Mouse (Mus musculus) liver, postnatal 0 days (tissue): ENCODE measurements at regions not wholly inside any gene's neighbourhood (a gene's known extent, or its start where the extent isn't known, plus 50 kb on each side); places are given as distances from the start of the nearest gene placed in this dataset.

Source experiments
- ATAC-seq: fragments of 200-750 bp; cut with Nextera tagmentation; 2 replicates; pipeline ENCODE4 v1.8.0; 2017; ENCODE audit warnings: mild to moderate bottlenecking, moderate library complexity
- DNase-seq: peaks from one replicate; pipeline ENCODE4 v3.0.0-alpha.2; 2016
- H3K27ac ChIP-seq: fragments of 300-500 bp; sonication (generic); 2 replicates; pipeline ENCODE4 v1.5.1; 2014; ENCODE audit warnings: antibody characterized with exemption, moderate library complexity, mild to moderate bottlenecking, low read depth
- H3K27me3 ChIP-seq: fragments of 300-500 bp; sonication (generic); 2 replicates; pipeline ENCODE4 v1.6.1; 2014; ENCODE audit warnings: low read length, control low read depth, mixed read lengths; ENCODE audit not compliant: insufficient read depth
- H3K36me3 ChIP-seq: fragments of 300-500 bp; sonication (generic); replicated peaks from 2 replicates; pipeline ENCODE4 v1.6.1; 2014; ENCODE audit warnings: mild to moderate bottlenecking, control low read depth, low read length, moderate library complexity, mixed read lengths; ENCODE audit not compliant: insufficient read depth
- H3K4me1 ChIP-seq: fragments of 300-500 bp; sonication (generic); 2 replicates; pipeline ENCODE4 v1.6.1; 2014; ENCODE audit warnings: antibody characterized with exemption, mild to moderate bottlenecking, control low read depth; ENCODE audit not compliant: insufficient read depth
- H3K4me2 ChIP-seq: fragments of 300-500 bp; sonication (generic); 2 replicates; pipeline ENCODE4 v1.6.1; 2014; ENCODE audit warnings: low read depth, mild to moderate bottlenecking, low read length, moderate library complexity, mixed read lengths
- H3K4me3 ChIP-seq: fragments of 300-500 bp; sonication (generic); 2 replicates; pipeline ENCODE4 v1.5.1; 2014; ENCODE audit warnings: low read depth, low read length
- H3K9ac ChIP-seq: fragments of 300-500 bp; sonication (generic); replicated peaks from 2 replicates; pipeline ENCODE4 v1.6.1; 2014; ENCODE audit warnings: mild to moderate bottlenecking, moderate library complexity
- H3K9me3 ChIP-seq: fragments of 300-500 bp; sonication (generic); 2 replicates; pipeline ENCODE4 v1.6.1; 2016; ENCODE audit warnings: mild to moderate bottlenecking, control low read depth, low read length, mixed read lengths
- CTCF ChIP-seq: sonication (generic); IDR thresholded peaks from 2 replicates; pipeline ENCODE4 v1.5.1; 2016; ENCODE audit warnings: antibody characterized with exemption, low read depth
- EP300 ChIP-seq: IDR thresholded peaks from 2 replicates; pipeline ENCODE4 v1.6.1; 2016; ENCODE audit warnings: antibody characterized with exemption, low read depth, mild to moderate bottlenecking

DNA sequence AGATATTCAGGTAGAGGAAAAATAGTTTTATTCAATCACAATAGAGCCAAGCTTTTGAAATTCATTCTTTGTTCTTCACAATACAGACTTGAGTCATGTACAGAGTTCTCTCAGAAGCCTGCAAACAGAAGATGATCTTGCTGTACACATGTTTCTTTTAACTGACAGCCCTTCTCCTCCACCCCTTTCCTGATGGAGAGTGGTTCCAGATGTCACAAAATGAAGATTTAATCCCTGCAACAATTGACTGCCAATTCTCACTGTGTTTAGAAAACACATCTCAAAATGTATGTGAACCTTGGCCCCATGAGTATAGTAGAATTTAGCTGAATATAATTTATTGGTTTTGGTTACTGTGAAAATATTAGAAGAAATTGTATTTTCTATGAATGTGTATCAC is 596.6 kb upstream of the Ncam2 start:
- Histone ChIP-seq H3K4me1 (no peaks in the 10 kb centered on the region), H3K9ac (no peak overlapping the region), H3K36me3 (no peaks in the 10 kb centered on the region), H3K4me3 (no peak overlapping the region), H3K27me3 (no peaks in the 10 kb centered on the region), H3K4me2 (no peak overlapping the region), H3K9me3 (no peaks in the 10 kb centered on the region), H3K27ac (no peak overlapping the region)
- no peak for ATAC-seq
- DNase-seq: no peak
- TF ChIP-seq CTCF (no peak), EP300 (no peak)
